Mouse (Mus musculus) embryo, embryonic 11.5 days (tissue): ENCODE results near the gene Vwc2l.

Experiments used
- DNase-seq: peaks from one replicate; pipeline ENCODE4 v3.0.0-alpha.2; 2012; ENCODE audit warnings: low read depth, low spot score

Gene Vwc2l

GRCm38 (mm10) chr1:70911235-70911634, 185.7 kb downstream of the Vwc2l start:
- no peak for DNase-seq

GRCm38 (mm10) chr1:70913071-70913470, 187.6 kb downstream of the Vwc2l start:
- DNase-seq, result no peak

- no peak for DNase-seq
Measured at GRCm38 (mm10) chr1:70918173-70919036, 192.9 kb downstream of the Vwc2l start.

GRCm38 (mm10) chr1:70933016-70933415, 207.5 kb downstream of the Vwc2l start:
- DNase-seq, result no peak
